Mouse (Mus musculus) CH12F3 (cell line): ENCODE data around the gene Ascl3.

Source experiments
- in situ Hi-C: fragments of 300-500 bp; cut with MboI; formaldehyde crosslinking; loops from 2 replicates; pipeline ENCODE4 v1.14.3; 2020; ENCODE audit warnings: low sequenced_read_pairs

Gene Ascl3

DNA sequence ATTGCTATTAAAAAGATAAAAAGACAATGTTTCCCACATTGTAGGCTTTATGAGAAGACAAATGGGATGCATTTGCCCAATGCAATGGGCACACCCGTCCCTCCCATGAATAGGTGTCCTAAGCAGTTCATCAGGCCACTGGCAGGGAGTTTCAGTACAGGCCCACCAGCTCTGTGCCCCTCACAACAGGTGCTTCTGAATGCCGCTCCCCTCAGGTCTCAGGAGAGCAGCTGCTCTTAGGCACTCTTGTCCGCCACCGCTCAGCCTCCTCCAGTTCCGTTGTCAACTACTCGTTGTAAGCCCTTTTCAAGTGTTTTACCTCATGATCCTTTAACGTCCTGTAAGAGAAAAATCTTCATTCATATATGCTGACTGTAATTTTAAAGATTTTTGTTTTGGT, 19.3 kb downstream of the Ascl3 start:
- in situ Hi-C loops = no loop called here

GRCm38 (mm10) chr7:109710069-109710468, 21.5 kb downstream of the Ascl3 start:
- in situ Hi-C loops = no loop called here

GRCm38 (mm10) chr7:109708961-109709382, 22.6 kb downstream of the Ascl3 start:
- in situ Hi-C loops = no loop called here

DNA sequence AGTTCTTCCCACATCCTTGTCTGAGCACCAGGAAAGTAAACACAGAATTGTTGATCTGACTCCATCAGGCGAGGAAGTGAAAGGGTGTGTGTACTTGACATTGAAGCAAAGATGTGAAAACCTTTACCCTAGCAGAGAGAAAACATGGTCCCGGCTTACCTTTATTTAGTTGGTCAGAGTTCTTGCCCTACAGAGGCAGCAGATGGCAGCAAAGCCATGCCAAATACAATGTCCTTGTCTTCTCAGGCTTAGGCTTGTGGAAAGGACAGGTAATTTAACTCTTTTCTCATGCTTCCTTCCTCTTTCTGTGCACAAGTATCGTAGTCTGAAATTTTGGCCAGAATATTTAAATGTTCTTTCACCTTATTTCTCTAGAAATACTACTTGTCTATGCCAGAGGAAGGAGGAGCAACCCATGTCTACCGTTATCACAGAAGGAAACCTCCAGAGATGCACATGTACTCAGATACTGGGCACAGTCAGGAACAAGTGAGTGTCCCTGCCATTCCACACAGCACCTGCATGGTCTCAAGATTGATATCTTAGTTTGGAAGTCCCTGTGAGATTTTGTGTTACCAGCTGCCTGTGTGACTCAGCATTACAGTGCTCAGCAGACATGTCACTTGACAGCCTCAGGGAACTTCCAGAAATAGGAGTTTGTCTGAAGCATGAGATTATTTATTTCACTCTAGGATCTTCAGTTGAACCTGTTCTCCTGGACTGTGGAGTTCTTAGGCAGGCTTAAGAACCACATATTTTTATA, 24.3 kb downstream of the Ascl3 start:
- in situ Hi-C loops = no loop called here

DNA sequence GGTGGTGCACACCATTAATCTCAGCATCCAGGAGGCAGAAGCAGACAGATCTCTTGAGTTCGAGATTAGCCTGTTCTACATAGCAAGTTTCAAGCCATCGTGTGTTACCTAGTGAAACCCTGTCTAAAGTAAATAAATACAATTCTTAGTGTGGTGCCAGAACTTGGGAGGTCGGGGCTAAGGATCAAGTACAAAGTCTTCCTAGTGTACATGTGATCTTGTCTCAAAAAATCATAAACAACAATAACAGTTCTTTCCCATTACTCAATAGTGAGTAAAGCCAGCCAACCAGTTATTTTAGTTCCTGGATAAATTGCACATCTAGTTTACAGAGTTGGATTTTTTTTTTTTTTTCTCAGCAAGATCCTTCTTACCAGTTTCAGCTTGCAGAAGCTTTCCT, 27.1 kb downstream of the Ascl3 start:
- in situ Hi-C loops = no loop called here

- in situ Hi-C loops = no loop called here
Observed at GRCm38 (mm10) chr7:109704016-109704377, 27.5 kb downstream of the Ascl3 start.

DNA sequence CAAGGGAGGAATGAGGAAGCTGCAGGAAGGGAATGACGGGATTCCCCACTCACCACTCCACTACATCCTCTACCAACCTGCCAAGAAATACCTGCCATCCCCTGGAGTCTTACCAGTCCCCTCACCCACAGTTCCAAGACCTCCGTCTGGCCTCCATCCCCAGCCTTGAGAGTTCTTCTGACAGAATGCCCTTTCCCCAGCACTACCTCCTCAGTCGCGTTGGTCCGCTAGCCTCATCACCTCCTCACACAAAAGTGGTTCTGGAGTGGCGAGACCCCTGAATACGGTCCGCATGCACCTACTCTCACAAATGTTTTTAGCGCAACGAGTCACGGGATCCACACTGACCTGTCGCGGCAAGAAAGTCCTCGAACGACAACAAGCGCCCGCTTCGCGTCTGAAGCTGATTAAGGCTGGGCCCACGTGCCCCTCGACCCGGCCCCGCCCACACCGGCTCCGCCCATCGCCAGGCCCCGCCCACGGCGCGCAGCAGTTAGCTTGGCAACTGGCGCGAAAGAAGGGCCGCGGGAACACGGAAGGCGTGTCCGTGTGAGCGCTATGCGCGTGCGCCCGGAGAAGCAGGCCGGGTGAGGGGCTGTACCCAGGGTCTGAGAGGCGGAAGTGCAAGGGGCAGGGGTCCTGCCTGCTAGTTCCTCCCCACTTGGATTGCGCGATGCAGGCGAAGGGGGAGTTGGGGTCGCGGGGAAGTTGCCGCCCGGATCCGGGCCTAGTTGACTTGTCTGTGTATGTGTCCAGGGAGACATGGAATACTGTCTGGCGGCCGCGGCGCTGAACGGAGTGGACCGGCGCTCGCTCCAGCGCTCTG, 28.1 kb downstream of the Ascl3 start, which contains the start of the genes St5 and Akip1:
TSS of gene St5 (minus strand) at position 416 of the 826 bp plus-strand sequence.
TSS of gene Akip1 (plus strand) at position 501 of the 826 bp plus-strand sequence.
- in situ Hi-C loops = no loop called here

DNA sequence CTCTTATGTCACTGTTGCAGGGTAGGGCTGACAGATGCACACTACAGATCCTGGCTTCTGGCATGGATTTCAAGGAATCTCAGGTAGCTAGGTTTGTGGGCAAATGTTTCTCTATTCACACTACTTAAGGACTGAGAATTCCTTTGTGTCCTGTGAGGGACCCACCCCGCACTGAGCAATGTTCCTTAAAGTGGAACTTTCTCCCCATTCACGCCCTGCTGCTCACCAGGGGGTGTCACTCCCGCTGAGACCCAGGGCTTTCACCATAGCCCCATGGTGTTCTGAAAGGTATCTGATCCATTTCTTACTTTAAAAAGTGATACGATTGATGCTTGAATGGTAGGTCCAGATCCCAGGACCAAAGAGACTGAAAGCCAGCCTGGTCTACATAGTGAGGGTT, 28.8 kb downstream of the Ascl3 start:
- in situ Hi-C loops = no loop called here

DNA sequence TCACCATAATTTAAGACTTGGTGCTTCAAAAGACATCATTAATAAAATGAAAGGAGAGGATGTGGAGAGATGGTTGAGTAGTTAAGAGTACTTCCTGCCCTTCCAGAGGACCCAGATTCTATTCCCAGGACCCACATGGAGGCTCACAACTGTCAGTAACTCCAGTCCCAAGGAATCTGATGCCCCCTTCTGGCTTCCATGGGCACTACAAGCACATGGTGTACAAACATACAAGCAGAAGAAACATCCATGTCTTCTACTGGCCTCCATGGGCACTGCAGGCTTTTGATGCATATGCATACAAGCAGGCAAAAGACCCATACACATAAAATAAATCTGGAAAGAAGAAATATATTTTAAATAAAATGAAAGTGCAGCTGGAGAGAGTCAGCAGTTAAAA, 31.3 kb downstream of the Ascl3 start:
- in situ Hi-C loops = no loop called here

GRCm38 (mm10) chr7:109695339-109695726, 36.2 kb downstream of the Ascl3 start:
- in situ Hi-C loops = no loop called here

- in situ Hi-C loops = no loop called here
Observed at GRCm38 (mm10) chr7:109694576-109695338, 36.8 kb downstream of the Ascl3 start.

- in situ Hi-C loops = no loop called here
Observed at GRCm38 (mm10) chr7:109690961-109691360, 40.6 kb downstream of the Ascl3 start.

GRCm38 (mm10) chr7:109690101-109690500, 41.4 kb downstream of the Ascl3 start:
- in situ Hi-C loops = no loop called here

DNA sequence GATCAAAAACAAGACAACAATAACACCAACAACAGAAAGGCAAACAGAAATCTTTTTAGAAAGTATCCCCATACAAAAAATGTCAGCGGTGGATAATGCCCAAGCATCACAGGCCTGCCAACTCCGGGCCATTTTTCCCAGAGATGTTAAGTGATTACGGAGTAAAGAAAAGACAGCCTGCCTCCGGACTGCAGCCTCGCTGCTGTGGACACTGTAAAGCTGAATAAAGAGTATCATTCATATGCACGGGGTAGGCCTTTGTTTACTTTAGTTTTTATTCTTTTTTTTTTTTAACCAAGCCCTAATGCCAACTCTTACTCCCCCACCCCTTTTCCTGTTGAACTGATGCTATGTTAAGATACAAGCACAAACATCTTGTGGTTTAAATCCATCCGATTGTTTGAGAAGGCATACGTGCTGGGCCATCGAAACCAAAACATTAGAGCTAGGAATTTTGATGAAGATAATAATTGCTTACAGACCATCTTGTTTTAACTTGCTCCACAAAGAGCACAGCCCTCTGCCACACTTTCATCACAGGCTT, 44.9 kb downstream of the Ascl3 start:
- in situ Hi-C loops = no loop called here

- in situ Hi-C loops = no loop called here
Observed at GRCm38 (mm10) chr7:109680879-109681278, 50.6 kb downstream of the Ascl3 start.

GRCm38 (mm10) chr7:109680284-109680683, 51.2 kb downstream of the Ascl3 start:
- in situ Hi-C loops = no loop called here
